Mouse (Mus musculus) spleen, adult 2 months (tissue): ENCODE measurements at regions not wholly inside any gene's neighbourhood (a gene's known extent, or its start where the extent isn't known, plus 50 kb on each side); places are given as distances from the start of the nearest gene placed in this dataset.

Experiments used
- CTCF ChIP-seq: fragments of 200-500 bp; IDR thresholded peaks from 2 replicates; pipeline ENCODE4 v1.5.1; 2011; ENCODE audit warnings: mild to moderate bottlenecking, inconsistent platforms; ENCODE audit not compliant: insufficient read depth, insufficient read length, insufficient replicate concordance; ENCODE audit errors: extremely low read depth
- POLR2A ChIP-seq: fragments of 200-500 bp; IDR thresholded peaks from 2 replicates; pipeline ENCODE4 v1.6.1; 2011; ENCODE audit warnings: low read depth, low read length, inconsistent platforms

DNA sequence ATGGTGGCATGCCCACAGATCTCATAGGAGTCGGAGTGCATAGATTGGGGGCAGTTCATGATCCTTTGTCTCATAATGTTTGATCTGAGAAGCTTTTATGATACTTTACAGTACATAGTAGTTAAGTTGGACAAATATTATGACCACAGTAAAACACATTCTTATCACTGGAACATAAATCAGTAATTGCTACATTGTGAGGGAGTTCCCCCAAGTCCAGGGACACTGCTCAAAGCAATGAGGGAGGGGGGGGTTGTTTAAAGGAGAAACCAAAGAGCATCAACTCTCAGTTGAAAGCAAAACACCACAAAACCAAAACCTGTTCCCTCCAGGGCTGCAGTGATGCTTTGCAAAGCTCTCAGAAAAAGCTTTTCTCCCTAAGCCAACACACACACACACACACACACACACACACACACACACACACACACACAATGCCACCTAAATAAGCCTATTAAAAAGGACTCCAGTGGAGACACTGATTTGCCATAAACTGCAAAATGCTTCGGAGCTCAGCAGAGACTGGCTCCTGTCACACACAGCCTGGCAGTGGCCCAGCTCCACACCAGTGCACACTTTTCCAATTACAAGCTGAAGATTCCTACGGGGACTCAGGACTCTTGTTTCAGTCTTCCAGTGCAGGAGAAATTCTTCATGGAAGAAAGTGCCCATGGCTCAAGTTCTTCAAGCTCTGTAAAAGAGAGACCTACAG, 167.1 kb upstream of the Hnrnpa3 start:
- TF ChIP-seq CTCF (no peak), POLR2A (no peak)
